Mouse (Mus musculus): ENCODE results near the gene Dolpp1. TPM values are rescaled to one million over a fixed set of nuclear protein-coding genes. Genes with fewer than 3 reads are reported as not detected.

Dolpp1 gene
- total and polyA plus RNA-seq, 3 experiments = 17.9 to 22.3 (median 19.2) TPM

DNA sequence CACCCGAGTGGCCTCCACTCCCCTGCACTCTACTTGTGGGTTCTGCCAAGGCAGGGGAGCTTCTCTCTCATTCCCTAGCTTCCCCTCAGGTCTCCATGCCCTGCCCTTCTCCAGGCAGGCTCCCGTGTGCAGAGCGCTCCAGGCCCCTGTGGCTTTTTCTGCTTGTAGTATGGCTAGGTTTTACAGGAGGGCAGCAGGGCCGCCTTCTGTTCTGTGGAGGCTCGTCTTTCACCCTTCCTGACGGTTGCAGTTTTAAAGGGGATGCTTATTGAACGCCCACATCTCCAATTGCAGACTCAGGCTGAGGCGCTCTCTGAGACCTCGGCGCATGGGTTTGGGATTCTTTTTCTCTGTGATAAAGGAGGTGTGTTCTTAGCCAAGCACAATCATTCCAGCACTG lies 27.1 kb downstream of the Dolpp1 start:
- DNase-seq (ENCODE audit: extremely low read depth) = no peak

DNA sequence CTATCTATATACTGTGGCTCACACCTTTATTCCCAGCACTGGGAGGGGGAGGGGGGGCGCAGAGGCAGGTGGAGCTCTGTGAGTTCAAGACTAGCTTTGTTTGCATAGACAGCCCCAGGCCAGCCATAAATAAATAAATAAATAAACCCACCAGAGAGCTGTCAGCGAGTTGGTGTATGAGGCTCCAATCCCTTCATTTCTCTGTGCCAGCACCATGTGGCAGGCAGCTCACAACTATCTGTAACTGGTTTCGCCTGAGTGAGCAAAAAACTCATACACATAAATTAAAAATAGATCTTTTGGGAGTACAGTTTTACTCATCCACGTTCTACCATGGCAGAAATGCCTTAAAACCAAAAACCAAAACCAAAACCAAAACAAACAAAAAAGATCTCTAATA lies 29.4 kb downstream of the Dolpp1 start:
- Histone ChIP-seq H3K27me3 (replicated peaks) (no peaks in the 10 kb centered on the region), H3K79me2 (replicated peaks; ENCODE audit: control insufficient read depth, extremely low read depth, insufficient read depth, poor library complexity, severe bottlenecking) (peaks cover 49% of the 10 kb centered on the region), H3K4me1 (ENCODE audit: control insufficient read depth in 1 of 2, insufficient read depth in 2 of 2) (peaks cover 5 to 41% of the 10 kb centered on the region in 2 experiments; a peak in 3 of 4 replicates), H3K27ac (ENCODE audit: insufficient read depth, low read depth) (no peak overlapping the region), H3K36me3 (replicated peaks in 1 of 2; ENCODE audit: control insufficient read depth in 1 of 2, insufficient read depth in 1 of 2, low read length in 1 of 2) (peaks cover 1 to 41% of the 10 kb centered on the region in 2 experiments), H3K9ac (ENCODE audit: insufficient read depth, low read depth) (no peak overlapping the region), H3K9me3 (replicated peaks; ENCODE audit: low read length) (no peaks in the 10 kb centered on the region), H3K4me3 (replicated peaks in 1 of 3; ENCODE audit: low read depth in 2 of 3, low read length in 2 of 3, poor library complexity in 1 of 3) (no peak overlapping the region), H3K4me2 (ENCODE audit: insufficient read depth, low read depth, poor library complexity, severe bottlenecking) (peak overlapping the region; percentile 48; the same call in 1 of the 2 replicates)
- no peak for DNase-seq (ENCODE audit: extremely low read depth)
- TF ChIP-seq ZMIZ1 (IDR thresholded peaks at IDR 0.05; ENCODE audit: low read depth, low read length) = no peak
- no peak for TF ChIP-seq HCFC1 (IDR thresholded peaks at IDR 0.05; ENCODE audit: low read depth, low read length)
- peak; percentile 46; the same call in 1 of the 2 replicates for TF ChIP-seq MEF2A (IDR thresholded peaks at IDR 0.05; ENCODE audit: borderline replicate concordance, low read depth, low read length)
- no peak for TF ChIP-seq JUN (IDR thresholded peaks at IDR 0.05; ENCODE audit: insufficient read depth, low read depth, low read length)
- no peak for TF ChIP-seq RAD21 (IDR thresholded peaks at IDR 0.05; ENCODE audit: low read depth, low read length)
- 0 out of 2 replicates have a peak, but pooled peaks have one; percentile 3 for TF ChIP-seq IRF4 (IDR thresholded peaks at IDR 0.05; ENCODE audit: low read depth, low read length)
- in situ Hi-C loops (cut with MboI; ENCODE audit: low pct_ligation_motif_present, low pct_unique_long_range_greater_than_20kb, low sequenced_read_pairs) = no loop called here
- dilution Hi-C loops (cut with MboI; ENCODE audit: extremely low pct_ligation_motif_present, extremely low pct_unique_long_range_greater_than_20kb, low sequenced_read_pairs) = no loop called here

More for the DNA sequence above, 27.1 kb downstream of the Dolpp1 start:
- dilution Hi-C loops (cut with MboI; ENCODE audit: extremely low pct_ligation_motif_present, extremely low pct_unique_long_range_greater_than_20kb, low sequenced_read_pairs) (no loop called here), in situ Hi-C loops (cut with MboI; ENCODE audit: low pct_ligation_motif_present, low pct_unique_long_range_greater_than_20kb, low sequenced_read_pairs) (no loop called here)
- Histone ChIP-seq H3K4me2 (ENCODE audit: insufficient read depth, low read depth, poor library complexity, severe bottlenecking) (no peak overlapping the region), H3K27me3 (replicated peaks) (peaks cover 11% of the 10 kb centered on the region), H3K4me3 (replicated peaks in 1 of 3; ENCODE audit: low read depth in 2 of 3, low read length in 2 of 3, poor library complexity in 1 of 3) (no peak overlapping the region), H3K4me1 (ENCODE audit: control insufficient read depth in 1 of 2, insufficient read depth in 2 of 2) (peaks cover 5 to 47% of the 10 kb centered on the region in 2 experiments; a peak in 3 of 4 replicates), H3K9ac (ENCODE audit: insufficient read depth, low read depth) (no peak overlapping the region), H3K79me2 (replicated peaks; ENCODE audit: control insufficient read depth, extremely low read depth, insufficient read depth, poor library complexity, severe bottlenecking) (peaks cover 51% of the 10 kb centered on the region), H3K27ac (ENCODE audit: insufficient read depth, low read depth) (no peak overlapping the region), H3K36me3 (replicated peaks in 1 of 2; ENCODE audit: control insufficient read depth in 1 of 2, insufficient read depth in 1 of 2, low read length in 1 of 2) (peaks cover 0 to 33% of the 10 kb centered on the region in 2 experiments), H3K9me3 (replicated peaks; ENCODE audit: low read length) (no peaks in the 10 kb centered on the region)
- TF ChIP-seq TBP (conservative IDR thresholded peaks at IDR 0.05; ENCODE audit: low read depth, low read length) (no peak), ELF1 (IDR thresholded peaks at IDR 0.05; ENCODE audit: low read depth, low read length) (no peak), MAZ (IDR thresholded peaks at IDR 0.05; ENCODE audit: low read depth, low read length) (no peak), RAD21 (IDR thresholded peaks at IDR 0.05; ENCODE audit: low read depth, low read length) (no peak)

DNA sequence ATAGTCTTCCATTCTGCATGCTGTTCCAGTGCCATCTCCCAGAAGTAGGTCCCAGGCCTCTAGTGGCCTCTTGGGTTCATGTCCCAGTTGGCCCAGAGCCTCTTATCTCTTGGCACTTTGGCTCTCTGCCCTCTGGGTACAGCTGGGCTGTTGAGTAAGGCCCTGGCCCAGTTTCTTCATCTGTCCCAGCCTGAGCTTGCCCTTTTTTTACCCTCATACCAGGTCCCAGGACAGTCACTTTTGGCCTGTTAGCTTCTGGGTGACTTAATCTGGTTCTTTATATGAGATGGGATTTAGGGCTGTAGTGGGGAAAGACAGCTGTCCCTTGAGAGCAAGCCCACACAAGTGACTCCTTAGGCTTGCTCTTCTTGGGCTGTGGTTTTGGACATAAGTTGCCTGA lies 37.1 kb downstream of the Dolpp1 start:
- Histone ChIP-seq H3K27ac (ENCODE audit: insufficient read depth, low read depth) (no peak overlapping the region), H3K79me2 (replicated peaks; ENCODE audit: control insufficient read depth, extremely low read depth, insufficient read depth, poor library complexity, severe bottlenecking) (no peaks in the 10 kb centered on the region), H3K9me3 (replicated peaks; ENCODE audit: low read length) (no peaks in the 10 kb centered on the region), H3K4me1 (ENCODE audit: control insufficient read depth in 1 of 2, insufficient read depth in 2 of 2) (peaks cover 0 to 8% of the 10 kb centered on the region in 2 experiments; a peak in 1 of 4 replicates), H3K36me3 (replicated peaks in 1 of 2; ENCODE audit: control insufficient read depth in 1 of 2, insufficient read depth in 1 of 2, low read length in 1 of 2) (peaks cover 64 to 84% of the 10 kb centered on the region in 2 experiments), H3K27me3 (replicated peaks) (no peaks in the 10 kb centered on the region), H3K9ac (ENCODE audit: insufficient read depth, low read depth) (no peak overlapping the region), H3K4me3 (replicated peaks in 1 of 3; ENCODE audit: low read depth in 2 of 3, low read length in 2 of 3, poor library complexity in 1 of 3) (no peak overlapping the region), H3K4me2 (ENCODE audit: insufficient read depth, low read depth, poor library complexity, severe bottlenecking) (no peak overlapping the region)
- in situ Hi-C loops (cut with MboI; ENCODE audit: low pct_ligation_motif_present, low pct_unique_long_range_greater_than_20kb, low sequenced_read_pairs) = no loop called here
- TF ChIP-seq MEF2A (IDR thresholded peaks at IDR 0.05; ENCODE audit: borderline replicate concordance, low read depth, low read length) (no peak), ZNF384 (IDR thresholded peaks at IDR 0.05; ENCODE audit: low read depth, low read length) (no peak), ETS1 (conservative IDR thresholded peaks at IDR 0.05; ENCODE audit: low read depth, low read length) (no peak), UBTF (IDR thresholded peaks at IDR 0.05; ENCODE audit: low read depth, low read length) (no peak), IRF4 (IDR thresholded peaks at IDR 0.05; ENCODE audit: low read depth, low read length) (no peak), USF1 (IDR thresholded peaks at IDR 0.05; ENCODE audit: low read depth, low read length) (no peak), MAFK (IDR thresholded peaks at IDR 0.05; ENCODE audit: insufficient replicate concordance, low read length) (no peak), USF2 (conservative IDR thresholded peaks at IDR 0.05; ENCODE audit: low read depth, low read length) (no peak), CTCF (conservative IDR thresholded peaks at IDR 0.05 in 1 of 2, IDR thresholded peaks at IDR 0.05 in 1 of 2; ENCODE audit: low read depth in 2 of 2, low read length in 2 of 2) (no peak), TBP (conservative IDR thresholded peaks at IDR 0.05; ENCODE audit: low read depth, low read length) (no peak), PAX5 (IDR thresholded peaks at IDR 0.05; ENCODE audit: low read length) (no peak), BHLHE40 (IDR thresholded peaks at IDR 0.05; ENCODE audit: low read depth, low read length) (no peak), ELF1 (IDR thresholded peaks at IDR 0.05; ENCODE audit: low read depth, low read length) (no peak)
- DNase-seq (ENCODE audit: extremely low read depth) = no peak
- dilution Hi-C loops (cut with MboI; ENCODE audit: extremely low pct_ligation_motif_present, extremely low pct_unique_long_range_greater_than_20kb, low sequenced_read_pairs) = no loop called here
